Mouse (Mus musculus) granulocyte monocyte progenitor cell, adult 5-6 weeks (primary cell): Measurements from ENCODE around the gene Plcl2. TPM values are rescaled to one million over a fixed set of nuclear protein-coding genes. Genes with fewer than 3 reads are reported as not detected.
A peak's percentile ranks its signal among the peaks of the same experiment; 100 is the strongest.

Source experiments
- ATAC-seq: replicated peaks from 2 replicates; pipeline ENCODE4 v1.8.0; 2016; ENCODE audit warnings: mild to moderate bottlenecking, moderate TSS enrichment, inconsistent platforms; ENCODE audit not compliant: poor library complexity, severe bottlenecking
- total RNA-seq, 2 experiments: library from RNA; stranded (forward) in 1 of 2; stranded (reverse) in 1 of 2; fragments of 200-712, 200-1000 nt in 1 of 2; fragments of >200 nt in 1 of 2; fragmentation: Nextera tagmentation in 1 of 2; gene quantifications; 2 replicates each; pipeline ENCODE4 v1.2.3; 2014 to 2017

Gene Plcl2
- total RNA-seq (2014; fragmentation: Nextera tagmentation), result 29.8 and 40.1 TPM in 2 replicates
- total RNA-seq (2017), result 22.9 and 31.1 TPM in 2 replicates

DNA sequence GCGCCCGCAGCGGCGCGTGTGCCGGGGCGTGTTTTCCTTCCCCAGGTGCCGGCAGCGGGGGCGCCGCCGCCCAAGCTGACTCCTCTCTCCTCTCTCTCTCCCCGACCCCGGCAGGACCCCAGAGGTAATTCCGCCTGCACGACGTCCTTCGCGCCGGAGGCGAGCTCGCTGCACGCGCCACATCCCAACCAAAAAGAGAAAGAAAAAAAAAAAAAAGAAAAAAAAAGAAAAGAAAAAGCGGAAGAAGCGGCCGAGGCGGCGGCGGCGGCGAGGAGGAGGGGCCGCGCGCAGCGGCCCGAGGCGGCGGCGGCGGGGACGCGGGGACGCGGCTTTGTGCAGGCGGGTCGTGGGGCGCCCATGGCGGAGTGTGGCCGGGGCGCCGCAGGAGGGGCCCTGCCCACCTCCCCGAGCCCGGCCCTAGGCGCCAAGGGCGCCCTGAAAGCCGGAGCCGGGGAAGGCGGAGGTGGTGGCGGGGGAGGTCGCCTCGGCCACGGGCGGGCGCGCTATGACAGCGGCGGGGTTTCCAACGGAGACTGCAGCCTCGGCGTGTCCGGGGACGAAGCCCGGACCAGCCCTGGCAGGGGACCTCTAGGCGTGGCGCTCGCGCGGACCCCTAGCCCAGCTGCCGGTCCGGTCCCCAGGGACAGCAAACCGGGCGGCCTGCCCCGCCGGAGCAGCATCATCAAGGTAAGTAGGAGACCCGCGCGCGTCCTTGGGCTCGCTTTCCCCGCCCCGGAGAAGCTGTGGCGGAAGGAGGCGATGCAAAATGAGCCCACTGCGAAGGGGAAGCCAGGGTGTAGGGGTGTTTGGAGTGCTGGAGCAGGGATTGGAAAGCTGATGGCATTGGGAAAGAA is at the start of gene Plcl2:
Plcl2 (plus strand) TSS at position 153 of the 854 bp plus-strand sequence.
- ATAC-seq, result peak; percentile 23

- ATAC-seq, result no peak
Measured at GRCm38 (mm10) chr17:50460301-50460700, 48.9 kb upstream of the Plcl2 start.

DNA sequence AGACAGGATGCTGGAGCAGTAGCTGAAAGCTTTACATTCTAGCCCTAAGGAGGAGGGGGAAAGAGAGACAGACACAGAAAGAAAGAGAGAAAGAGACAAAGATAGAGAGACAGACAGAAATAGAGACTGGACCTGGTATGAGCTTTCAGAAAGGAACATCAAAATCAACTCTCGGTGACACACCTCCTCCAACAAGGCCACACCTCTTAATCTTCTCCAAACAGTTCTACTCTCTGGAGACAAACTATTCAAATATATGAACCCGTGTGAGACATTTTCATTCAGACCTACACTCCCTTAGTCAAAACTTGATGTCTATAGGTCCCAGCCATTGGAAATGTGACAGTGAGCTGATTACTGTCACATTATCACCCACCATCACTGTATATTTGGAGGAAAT is 41.8 kb upstream of the Plcl2 start:
- no peak for ATAC-seq

- no peak for ATAC-seq
Measured at GRCm38 (mm10) chr17:50469126-50469525, 40.1 kb upstream of the Plcl2 start.

GRCm38 (mm10) chr17:50469543-50470431 is 39.4 kb upstream of the Plcl2 start:
- ATAC-seq, result peak; percentile 70

DNA sequence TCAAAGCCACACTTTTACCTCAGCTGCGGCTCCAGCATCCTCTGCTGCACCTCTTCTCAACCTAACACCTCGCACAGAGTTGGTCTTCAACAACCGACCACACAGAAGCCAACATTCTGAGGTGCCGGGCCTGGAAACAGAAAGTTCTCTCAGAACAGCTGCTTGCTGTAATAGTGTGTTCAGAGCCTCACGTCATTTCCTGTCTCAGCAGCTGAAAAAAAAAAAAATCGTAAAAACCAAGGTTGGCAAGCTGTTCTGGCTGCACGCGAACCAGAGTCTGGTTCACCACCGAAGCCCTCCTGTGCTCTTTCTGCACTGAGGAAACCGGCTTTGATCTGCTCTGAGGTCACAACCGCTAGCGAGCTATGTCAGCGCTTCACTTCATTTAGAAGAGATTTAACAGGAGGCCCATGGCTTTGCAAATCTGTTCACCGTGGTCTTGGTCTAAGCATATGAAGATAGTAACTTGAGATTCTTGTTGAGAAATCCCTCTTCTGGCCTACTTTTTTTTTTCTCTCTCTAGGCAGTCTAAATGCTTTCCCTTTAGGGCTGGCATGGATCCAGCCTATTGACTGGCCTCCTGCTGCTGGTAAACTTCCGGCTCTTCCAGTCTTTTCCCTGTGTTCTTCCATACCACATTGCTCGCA is 38.6 kb upstream of the Plcl2 start:
- ATAC-seq, result peak; percentile 64

DNA sequence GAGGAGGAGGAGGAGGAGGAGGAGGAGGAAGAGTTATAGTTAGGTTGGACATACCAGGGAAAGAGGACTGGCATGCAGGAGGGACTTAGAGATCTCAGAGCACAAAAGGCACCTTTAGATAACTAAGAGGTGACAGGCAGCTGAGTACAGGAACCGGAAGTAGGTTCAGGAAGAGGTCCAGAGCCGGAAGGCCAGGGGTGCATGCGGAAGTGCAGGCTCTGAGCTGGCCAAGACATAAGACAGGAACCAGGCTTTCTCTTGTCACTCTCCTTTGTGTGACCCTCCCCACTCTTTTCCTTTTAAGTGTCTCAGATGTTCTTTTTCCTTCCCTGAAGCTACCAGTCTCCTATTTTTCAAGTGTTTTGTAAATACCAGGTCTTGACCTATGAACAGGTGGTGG is 38.0 kb upstream of the Plcl2 start:
- peak; percentile 52 for ATAC-seq

DNA sequence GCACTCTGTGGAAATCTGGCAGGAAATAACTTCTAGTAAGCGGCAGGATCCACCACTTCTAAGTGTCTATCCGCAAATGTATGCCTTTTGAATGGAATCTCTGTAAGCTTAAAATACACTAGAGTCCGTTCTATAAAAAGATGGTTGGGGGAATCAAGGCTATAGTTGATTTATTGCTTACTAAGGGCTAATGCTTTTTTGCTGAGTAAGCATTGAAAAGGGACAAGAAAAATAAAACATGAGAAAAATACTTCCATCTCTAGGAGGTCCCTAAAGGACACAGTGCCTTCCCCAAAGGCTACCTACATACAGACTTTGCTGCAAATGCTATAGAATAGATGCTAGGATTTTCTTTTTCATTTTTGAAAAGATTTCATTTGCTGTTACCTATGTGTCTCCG is 31.9 kb upstream of the Plcl2 start:
- ATAC-seq, result no peak

- no peak for ATAC-seq
Measured at GRCm38 (mm10) chr17:50480867-50481266, 28.3 kb upstream of the Plcl2 start.

GRCm38 (mm10) chr17:50483700-50484099 is 25.5 kb upstream of the Plcl2 start:
- ATAC-seq, result peak; percentile 86

DNA sequence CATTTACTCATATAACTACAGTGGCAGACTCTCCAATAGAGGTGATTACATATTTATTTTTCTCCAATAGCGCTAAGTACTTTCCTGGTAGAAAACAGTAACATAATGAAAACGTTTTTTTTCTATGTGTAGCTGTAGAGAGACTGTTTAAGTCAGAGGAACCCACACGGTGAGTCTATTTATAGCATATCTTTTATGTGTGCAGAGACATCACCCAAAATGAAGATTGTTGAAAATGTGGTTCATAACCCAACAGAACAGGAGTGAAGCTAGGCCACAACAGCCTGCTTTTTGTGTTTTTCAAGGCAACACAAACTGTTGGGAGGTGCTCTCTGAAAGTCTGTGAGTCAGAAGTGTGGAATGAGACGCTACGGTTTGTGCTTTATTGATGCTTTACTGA is 24.2 kb upstream of the Plcl2 start:
- no peak for ATAC-seq

DNA sequence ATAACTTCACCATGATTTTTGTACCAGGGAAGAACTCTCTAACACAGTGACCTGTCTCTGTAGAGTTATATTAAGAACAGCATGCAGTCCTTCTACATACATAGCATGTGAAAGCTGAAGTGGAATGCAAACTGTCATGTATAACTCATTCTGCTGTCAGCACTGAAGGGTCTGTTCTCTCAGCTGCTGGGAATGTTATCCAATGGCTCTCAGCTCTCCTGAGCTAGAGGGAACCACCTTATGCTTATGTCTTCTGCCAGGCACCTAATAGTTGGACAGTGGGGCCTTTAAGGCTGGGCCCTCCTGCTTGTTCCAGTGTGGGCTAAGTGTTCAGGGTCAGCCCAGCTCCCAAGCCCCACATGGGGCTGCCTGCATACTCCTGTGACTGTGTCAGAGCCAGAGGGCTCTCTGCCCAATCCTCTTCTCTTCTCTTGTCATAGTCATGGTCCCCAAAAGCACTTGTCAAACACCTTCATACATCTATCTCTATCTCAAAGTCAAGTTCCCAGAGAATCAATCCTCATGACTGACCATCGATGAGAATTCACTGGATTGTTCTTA is 22.1 kb upstream of the Plcl2 start:
- no peak for ATAC-seq

- no peak for ATAC-seq
Measured at GRCm38 (mm10) chr17:50487670-50488069, 21.5 kb upstream of the Plcl2 start.

DNA sequence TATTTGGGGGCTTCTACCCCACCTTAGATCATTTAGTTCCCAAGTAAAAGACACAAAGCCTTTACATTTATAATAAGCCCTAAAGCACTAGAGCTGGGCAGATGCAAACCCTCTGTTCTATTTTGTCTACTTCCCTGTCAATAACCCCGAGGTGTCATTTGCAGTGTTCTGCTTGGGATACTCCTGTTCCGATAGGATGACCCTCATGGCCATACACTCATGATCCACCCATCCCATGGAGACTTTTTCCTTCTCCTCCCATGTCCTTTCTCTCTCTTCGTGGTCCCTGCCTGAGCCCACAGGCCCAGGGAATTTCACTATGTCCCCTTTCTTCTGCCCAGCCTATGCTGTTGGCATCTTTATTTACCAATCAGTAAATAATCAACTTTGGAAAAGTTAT is 20.8 kb upstream of the Plcl2 start:
- ATAC-seq, result no peak

GRCm38 (mm10) chr17:50488895-50489294 is 20.3 kb upstream of the Plcl2 start:
- ATAC-seq, result no peak

GRCm38 (mm10) chr17:50490644-50491430 is 18.4 kb upstream of the Plcl2 start:
- peak; percentile 85 for ATAC-seq

DNA sequence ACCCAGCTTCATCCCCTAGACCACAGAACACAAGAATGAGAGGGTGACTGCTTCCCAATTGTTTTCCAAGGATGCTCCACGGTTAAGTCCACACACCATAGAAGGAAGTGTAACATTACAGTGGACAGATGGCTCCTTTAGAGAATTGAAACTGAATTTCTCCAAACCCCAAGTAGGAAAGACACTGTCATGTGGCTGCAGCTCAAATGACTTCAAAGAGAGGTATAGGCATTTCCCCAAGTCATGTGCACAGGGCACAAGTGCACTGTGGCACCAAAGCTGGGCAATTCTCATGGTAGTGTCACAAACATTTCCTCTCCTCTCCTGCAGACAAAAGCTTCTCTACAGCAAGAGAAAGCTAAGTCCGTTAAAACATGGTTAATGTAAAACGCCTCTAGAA is 17.7 kb upstream of the Plcl2 start:
- peak; percentile 78 for ATAC-seq

GRCm38 (mm10) chr17:50495216-50495889 is 13.8 kb upstream of the Plcl2 start:
- no peak for ATAC-seq

DNA sequence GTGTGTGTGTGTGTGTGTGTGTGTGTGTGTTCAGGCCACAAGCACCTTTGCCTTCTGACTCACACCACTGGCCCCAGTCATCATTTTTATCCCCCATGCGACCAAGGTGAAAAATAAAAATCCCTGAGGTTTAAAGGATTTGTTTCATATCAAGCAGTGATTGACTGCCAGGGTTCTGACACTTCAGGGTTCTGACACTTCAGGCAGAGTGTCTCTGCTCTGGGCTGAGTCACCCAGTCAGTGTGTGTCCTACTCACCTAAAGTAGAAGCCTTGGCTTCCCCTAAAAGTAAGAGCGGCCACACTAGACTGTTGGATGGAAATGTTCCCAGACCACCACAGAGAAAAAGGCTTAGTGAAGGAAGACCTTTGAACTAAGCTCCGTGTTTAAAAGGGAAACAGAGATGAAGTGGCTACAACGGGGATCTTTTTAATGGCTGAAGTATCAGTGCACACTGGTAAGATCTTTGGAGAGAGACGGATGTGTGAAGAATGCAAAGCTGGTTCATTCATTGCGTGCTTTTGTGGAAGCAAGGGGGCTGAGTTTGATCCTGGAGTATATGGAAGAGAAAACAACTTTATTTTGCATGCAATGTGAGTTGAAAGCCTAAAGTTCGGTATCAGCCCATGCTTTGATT is 11.0 kb upstream of the Plcl2 start:
- no peak for ATAC-seq
